Mouse (Mus musculus) lung, postnatal 0 days (tissue): ENCODE measurements around the gene Ror1. TPM values are rescaled to one million over a fixed set of nuclear protein-coding genes. Genes with fewer than 3 reads are reported as not detected.
A peak's percentile ranks its signal among the peaks of the same experiment; 100 is the strongest.

ENCODE experiments used
- ATAC-seq: fragments of 200-750 bp; cut with Nextera tagmentation; 2 replicates; pipeline ENCODE4 v1.8.0; 2017; ENCODE audit warnings: moderate library complexity
- DNase-seq: peaks from one replicate; pipeline ENCODE4 v3.0.0-alpha.2; 2016; ENCODE audit warnings: low spot score
- H3K27ac ChIP-seq: fragments of 300-500 bp; sonication (generic); 2 replicates; pipeline ENCODE4 v1.5.1; 2014; ENCODE audit warnings: antibody characterized with exemption, mild to moderate bottlenecking, low read length, mixed read lengths
- H3K27me3 ChIP-seq: fragments of 300-500 bp; sonication (generic); replicated peaks from 2 replicates; pipeline ENCODE4 v1.6.1; 2014; ENCODE audit warnings: low read length, mixed read lengths; ENCODE audit not compliant: insufficient read depth
- H3K36me3 ChIP-seq: fragments of 300-500 bp; sonication (generic); 2 replicates; pipeline ENCODE4 v1.6.1; 2014; ENCODE audit warnings: low read length, mixed read lengths; ENCODE audit not compliant: insufficient read depth
- H3K4me1 ChIP-seq: fragments of 300-500 bp; sonication (generic); 2 replicates; pipeline ENCODE4 v1.6.1; 2014; ENCODE audit warnings: antibody characterized with exemption, low read depth, low read length, mixed read lengths; ENCODE audit not compliant: insufficient read depth
- H3K4me2 ChIP-seq: fragments of 300-500 bp; sonication (generic); replicated peaks from 2 replicates; pipeline ENCODE4 v1.6.1; 2014; ENCODE audit warnings: low read depth, mild to moderate bottlenecking, low read length, moderate library complexity, mixed read lengths
- H3K4me3 ChIP-seq: fragments of 300-500 bp; sonication (generic); 2 replicates; pipeline ENCODE4 v1.5.1; 2014; ENCODE audit warnings: low read depth, low read length
- H3K9ac ChIP-seq: fragments of 300-500 bp; sonication (generic); replicated peaks from 2 replicates; pipeline ENCODE4 v1.6.1; 2014; ENCODE audit warnings: low read depth, mild to moderate bottlenecking
- H3K9me3 ChIP-seq: fragments of 300-500 bp; sonication (generic); 2 replicates; pipeline ENCODE4 v1.6.1; 2016; ENCODE audit warnings: low read length, mixed read lengths
- CTCF ChIP-seq: IDR thresholded peaks from 2 replicates; pipeline ENCODE4 v1.5.1; 2016; ENCODE audit warnings: antibody characterized with exemption, mild to moderate bottlenecking
- EP300 ChIP-seq: IDR thresholded peaks from 2 replicates; pipeline ENCODE4 v1.6.1; 2016; ENCODE audit warnings: antibody characterized with exemption, mild to moderate bottlenecking, control low read depth
- WGBS: fragments of 180-500 bp; shearing (Covaris S2); extraction: QIAGEN DNeasy Blood & Tissue Kit; methylation state at CpG from one replicate; pipeline ENCODE4 v1.1.7; 2014; 5-methylcytosine and 5-hydroxymethylcytosine counted together
- polyA plus RNA-seq: library from polyadenylated mRNA; unstranded; fragments of >200 nt; fragmentation: Nextera tagmentation; extraction: Ambion mirVana; gene quantifications from 2 replicates; pipeline ENCODE4 v1.2.1, GENCODE M21; 2015

The Ror1 gene
- polyA plus RNA-seq, 1 experiment from 2014 or later, result 6.2 TPM

DNA sequence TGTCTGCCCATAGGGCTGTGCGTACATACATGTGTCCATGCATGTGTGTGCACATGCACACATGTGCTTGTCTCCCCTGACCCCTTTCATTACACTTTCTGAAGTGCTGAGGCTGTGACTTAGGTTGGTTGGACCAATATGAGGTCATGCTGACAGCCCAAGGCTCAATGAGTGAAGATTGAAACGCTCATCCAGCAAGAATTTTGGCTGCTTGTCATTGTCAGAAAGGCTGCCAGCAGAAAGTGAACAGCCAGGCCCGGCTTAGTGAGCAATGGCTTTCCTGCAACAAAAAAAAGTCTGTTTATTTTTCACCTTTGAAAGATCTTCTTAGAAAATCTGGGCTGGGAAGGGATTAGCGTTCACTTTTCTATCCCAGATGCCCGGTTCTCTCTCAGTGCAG is 86.1 kb downstream of the Ror1 start:
- TF ChIP-seq EP300 (no peak), CTCF (no peak)
- no peak overlapping the region for H3K4me2 ChIP-seq
- no peaks in the 10 kb centered on the region for H3K9me3 ChIP-seq
- no peaks in the 10 kb centered on the region for H3K36me3 ChIP-seq
- no peak overlapping the region for H3K27ac ChIP-seq
- 48% methylated on average over 5 of the region's 5 CpGs for WGBS
- peaks cover 5% of the 10 kb centered on the region; the same call in 1 of the 2 replicates for H3K4me1 ChIP-seq
- H3K27me3 ChIP-seq, result no peaks in the 10 kb centered on the region
- H3K4me3 ChIP-seq, result no peak overlapping the region
- ATAC-seq (no peak), DNase-seq (peak; percentile 26)
- no peak overlapping the region for H3K9ac ChIP-seq

GRCm38 (mm10) chr4:100186781-100187180 is 91.2 kb downstream of the Ror1 start:
- Histone ChIP-seq H3K9ac (no peak overlapping the region), H3K27me3 (no peaks in the 10 kb centered on the region), H3K36me3 (no peaks in the 10 kb centered on the region), H3K9me3 (no peaks in the 10 kb centered on the region), H3K27ac (no peak overlapping the region), H3K4me1 (peaks cover 5% of the 10 kb centered on the region; the same call in 1 of the 2 replicates), H3K4me2 (no peak overlapping the region), H3K4me3 (no peak overlapping the region)
- TF ChIP-seq CTCF (no peak), EP300 (no peak)
- WGBS, result 84% methylated on average over 8 of the region's 8 CpGs
- ATAC-seq (no peak), DNase-seq (no peak)

DNA sequence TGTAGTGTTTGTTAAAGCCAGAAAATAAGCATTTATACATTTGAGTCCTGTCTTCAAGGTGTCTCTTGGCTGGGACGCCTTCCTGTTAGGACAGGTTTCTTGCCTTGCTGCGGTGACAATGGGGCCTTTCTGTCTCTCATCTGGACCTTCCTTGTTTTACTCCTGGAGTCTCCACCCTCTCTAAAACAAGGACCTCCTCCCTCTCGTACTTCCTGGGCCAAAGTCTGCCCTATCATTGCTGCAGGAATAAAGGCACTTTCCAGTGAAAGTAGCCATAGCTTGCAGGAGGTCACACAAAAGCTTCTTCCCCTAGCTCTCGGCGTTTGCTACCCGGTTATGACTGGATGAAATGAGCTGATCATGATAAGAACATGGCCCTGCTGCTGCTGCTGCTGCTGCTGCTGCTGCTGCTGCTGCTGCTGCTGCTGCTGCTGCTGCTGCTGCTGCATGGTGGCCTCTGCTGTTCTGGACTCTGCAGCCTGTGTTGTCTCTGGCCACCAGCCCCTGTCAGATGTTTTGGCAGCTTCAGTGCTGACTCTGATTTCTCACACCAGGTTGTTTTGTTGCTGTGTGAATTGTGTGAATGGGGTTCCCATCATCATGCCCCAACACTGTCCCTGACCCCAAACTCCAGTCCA is 92.1 kb downstream of the Ror1 start:
- no peak overlapping the region for H3K4me2 ChIP-seq
- DNase-seq (no peak), ATAC-seq (peak; percentile 6; the same call in 1 of the 2 replicates)
- H3K27ac ChIP-seq, result no peak overlapping the region
- H3K36me3 ChIP-seq, result no peaks in the 10 kb centered on the region
- H3K9ac ChIP-seq, result no peak overlapping the region
- TF ChIP-seq EP300 (no peak), CTCF (no peak)
- H3K4me3 ChIP-seq, result no peak overlapping the region
- H3K27me3 ChIP-seq, result no peaks in the 10 kb centered on the region
- H3K4me1 ChIP-seq, result peaks cover 5% of the 10 kb centered on the region; the same call in 1 of the 2 replicates
- WGBS, result 27% methylated on average over 6 of the region's 6 CpGs
- no peaks in the 10 kb centered on the region for H3K9me3 ChIP-seq

DNA sequence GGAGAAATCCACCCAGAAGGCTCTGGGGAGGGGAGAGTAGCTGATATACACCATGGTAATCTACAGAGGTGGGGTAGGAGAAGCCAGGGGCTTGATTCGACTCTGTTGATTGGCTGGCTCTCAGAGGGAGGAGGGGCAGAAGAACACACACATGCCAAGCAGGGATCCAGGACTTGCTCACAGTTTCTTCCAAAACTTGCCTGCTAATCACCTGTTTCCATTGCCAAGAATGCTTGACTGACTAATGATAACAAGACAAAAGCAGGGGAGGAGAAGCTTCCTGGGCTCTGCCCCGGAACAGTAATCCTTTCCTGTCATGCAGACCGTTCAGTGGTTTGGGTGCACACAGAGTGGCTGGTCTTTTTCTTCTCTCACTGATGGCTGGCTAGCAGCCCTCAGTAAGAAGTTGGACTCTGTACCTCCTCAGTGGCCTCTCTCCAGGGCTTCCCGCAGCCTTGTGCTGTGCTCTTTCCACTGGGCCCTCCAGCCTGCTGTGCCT is 92.7 kb downstream of the Ror1 start:
- Histone ChIP-seq H3K36me3 (no peaks in the 10 kb centered on the region), H3K9ac (no peak overlapping the region), H3K27ac (no peak overlapping the region), H3K4me3 (no peak overlapping the region), H3K9me3 (no peaks in the 10 kb centered on the region), H3K4me1 (peaks cover 5% of the 10 kb centered on the region; the same call in 1 of the 2 replicates), H3K4me2 (no peak overlapping the region), H3K27me3 (no peaks in the 10 kb centered on the region)
- WGBS, result 28% methylated on average over 4 of the region's 4 CpGs
- DNase-seq, result peak; percentile 11
- peak; percentile 33 for ATAC-seq
- TF ChIP-seq EP300, result no peak
- no peak for TF ChIP-seq CTCF

DNA sequence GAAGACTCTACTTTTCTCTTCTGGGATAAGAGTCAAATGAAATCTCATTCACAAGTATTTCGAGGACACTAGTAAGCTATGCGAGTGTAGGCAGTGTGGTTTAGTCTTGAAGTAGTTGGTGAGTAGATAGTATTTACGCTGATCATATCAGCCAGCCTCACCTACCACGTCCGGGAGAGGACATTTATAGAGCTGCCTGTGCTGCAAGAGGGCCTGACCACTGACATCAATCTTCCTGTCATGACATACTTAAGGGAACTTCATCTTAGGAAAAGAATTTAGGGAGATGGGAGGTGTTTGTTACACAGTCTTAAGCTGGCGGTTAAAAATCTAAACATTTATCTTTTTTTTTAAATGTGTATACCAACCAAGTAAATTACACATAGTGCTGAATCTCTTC is 95.9 kb downstream of the Ror1 start:
- ATAC-seq, result no peak
- no peak overlapping the region for H3K4me3 ChIP-seq
- TF ChIP-seq EP300, result no peak
- TF ChIP-seq CTCF, result no peak

DNA sequence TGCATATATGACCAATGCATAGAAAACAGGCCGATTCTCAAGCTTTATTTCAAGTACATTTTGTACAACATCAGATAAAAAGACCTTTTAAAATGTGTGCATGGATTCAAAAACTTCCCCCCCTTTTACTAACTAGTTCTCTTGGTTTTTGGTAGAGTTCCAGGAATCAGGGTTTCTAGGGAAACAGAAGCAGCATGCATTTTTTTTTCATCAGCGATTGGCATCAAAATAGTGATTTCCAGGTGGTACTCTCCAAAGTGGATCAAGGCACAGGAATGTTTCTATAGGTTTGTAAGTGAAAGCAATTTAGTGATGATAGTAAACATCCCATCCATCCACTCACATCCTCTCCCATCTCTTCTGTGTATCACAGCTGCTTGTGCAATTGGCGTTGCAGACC is 98.5 kb downstream of the Ror1 start:
- DNase-seq (no peak), ATAC-seq (no peak)
- no peak overlapping the region for H3K4me2 ChIP-seq
- TF ChIP-seq EP300, result no peak
- H3K36me3 ChIP-seq, result no peaks in the 10 kb centered on the region
- 63% methylated on average over 3 of the region's 3 CpGs for WGBS
- H3K9me3 ChIP-seq, result no peaks in the 10 kb centered on the region
- no peaks in the 10 kb centered on the region for H3K4me1 ChIP-seq
- no peak overlapping the region for H3K9ac ChIP-seq
- no peak overlapping the region for H3K4me3 ChIP-seq
- no peak overlapping the region for H3K27ac ChIP-seq
- H3K27me3 ChIP-seq, result no peaks in the 10 kb centered on the region

More for the DNA sequence above, 95.9 kb downstream of the Ror1 start:
- Histone ChIP-seq H3K9me3 (no peaks in the 10 kb centered on the region), H3K4me2 (no peak overlapping the region), H3K9ac (no peak overlapping the region), H3K36me3 (no peaks in the 10 kb centered on the region), H3K27ac (no peak overlapping the region), H3K4me1 (peaks cover 5% of the 10 kb centered on the region; the same call in 1 of the 2 replicates), H3K27me3 (no peaks in the 10 kb centered on the region)
- WGBS, result 44% methylated on average over 6 of the region's 6 CpGs
- DNase-seq, result no peak
